Mouse (Mus musculus): ENCODE results near the gene Hamp.

Hamp gene

DNA sequence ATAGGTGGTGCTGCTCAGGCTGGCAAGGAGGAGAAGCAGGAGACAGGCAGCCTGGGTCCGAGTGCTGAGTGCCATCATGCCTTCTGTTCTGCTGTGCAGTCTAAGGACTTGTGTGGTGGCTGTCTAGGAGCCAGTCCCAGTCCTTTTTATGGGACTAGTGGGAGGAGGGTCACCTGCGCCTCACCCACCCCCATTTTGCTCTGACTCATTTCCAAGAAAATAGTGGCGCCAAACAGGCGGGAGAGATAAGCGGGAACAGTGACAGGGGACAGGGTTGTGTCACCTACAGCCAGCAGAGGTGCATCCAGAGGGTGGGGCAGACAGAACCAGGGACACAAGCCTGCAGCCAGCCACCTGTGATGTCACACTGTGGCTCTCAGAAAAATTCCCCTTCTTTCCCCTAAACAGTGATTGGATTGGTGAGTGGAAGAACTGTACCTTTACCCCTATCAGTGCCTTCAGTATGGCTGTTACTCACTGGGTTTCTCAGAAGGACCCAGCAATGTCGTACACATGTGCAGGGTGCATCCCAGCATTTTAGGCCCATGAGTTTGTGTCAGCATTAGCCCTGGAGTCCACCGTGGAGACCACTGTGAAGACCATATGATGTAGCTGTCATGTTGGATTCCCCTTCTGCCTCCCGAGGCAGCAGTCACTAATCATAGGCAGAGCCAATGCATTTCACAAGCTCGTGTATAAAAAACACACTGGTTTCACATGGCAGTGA lies at the start of gene Hamp:
Hamp (minus strand) TSS at position 124 of the 727 bp plus-strand sequence.
- no peak for DNase-seq (ENCODE audit: low spot score in 2 of 2)

- no peak for DNase-seq (ENCODE audit: low spot score in 2 of 2)
These were observed 48.3 kb upstream of the Hamp start for GRCm38 (mm10) chr7:30992148-30992547.

DNA sequence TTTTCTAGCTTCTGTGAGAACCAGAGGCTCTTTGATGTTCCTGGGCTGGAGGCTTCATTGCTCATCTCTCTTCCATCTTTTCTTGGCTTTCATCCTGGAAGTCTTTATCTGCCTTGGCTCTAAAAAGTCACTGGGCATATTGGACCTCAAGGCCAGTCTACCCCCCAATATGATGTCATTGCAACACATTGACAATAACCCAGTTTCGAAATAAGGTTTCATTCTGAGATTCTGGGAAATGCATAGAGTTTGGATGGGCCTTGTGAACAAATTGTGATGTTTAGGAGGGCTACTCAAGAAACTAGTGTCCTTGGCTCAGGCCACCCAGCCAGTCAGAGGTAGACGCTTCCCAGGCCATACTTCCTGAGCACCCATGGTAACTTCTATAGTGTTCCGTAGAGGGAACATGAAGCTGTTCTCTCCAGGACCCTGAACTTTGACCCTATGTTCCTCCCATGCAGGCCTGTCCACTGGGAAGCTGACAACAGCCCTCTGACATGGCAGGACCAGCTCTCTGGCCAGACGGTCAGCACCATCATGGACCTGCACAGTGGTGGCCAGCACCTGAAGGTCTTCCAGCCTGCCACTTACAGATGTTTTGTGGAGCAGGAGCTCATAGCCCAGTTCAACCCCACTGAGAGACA lies 44.8 kb upstream of the Hamp start:
- no peak for DNase-seq (ENCODE audit: low spot score in 2 of 2)

GRCm38 (mm10) chr7:30985357-30985756 lies 41.5 kb upstream of the Hamp start:
- no peak for DNase-seq (ENCODE audit: low spot score in 2 of 2)

GRCm38 (mm10) chr7:30981703-30982102 lies 37.9 kb upstream of the Hamp start:
- no peak for DNase-seq (ENCODE audit: low spot score in 2 of 2)

DNA sequence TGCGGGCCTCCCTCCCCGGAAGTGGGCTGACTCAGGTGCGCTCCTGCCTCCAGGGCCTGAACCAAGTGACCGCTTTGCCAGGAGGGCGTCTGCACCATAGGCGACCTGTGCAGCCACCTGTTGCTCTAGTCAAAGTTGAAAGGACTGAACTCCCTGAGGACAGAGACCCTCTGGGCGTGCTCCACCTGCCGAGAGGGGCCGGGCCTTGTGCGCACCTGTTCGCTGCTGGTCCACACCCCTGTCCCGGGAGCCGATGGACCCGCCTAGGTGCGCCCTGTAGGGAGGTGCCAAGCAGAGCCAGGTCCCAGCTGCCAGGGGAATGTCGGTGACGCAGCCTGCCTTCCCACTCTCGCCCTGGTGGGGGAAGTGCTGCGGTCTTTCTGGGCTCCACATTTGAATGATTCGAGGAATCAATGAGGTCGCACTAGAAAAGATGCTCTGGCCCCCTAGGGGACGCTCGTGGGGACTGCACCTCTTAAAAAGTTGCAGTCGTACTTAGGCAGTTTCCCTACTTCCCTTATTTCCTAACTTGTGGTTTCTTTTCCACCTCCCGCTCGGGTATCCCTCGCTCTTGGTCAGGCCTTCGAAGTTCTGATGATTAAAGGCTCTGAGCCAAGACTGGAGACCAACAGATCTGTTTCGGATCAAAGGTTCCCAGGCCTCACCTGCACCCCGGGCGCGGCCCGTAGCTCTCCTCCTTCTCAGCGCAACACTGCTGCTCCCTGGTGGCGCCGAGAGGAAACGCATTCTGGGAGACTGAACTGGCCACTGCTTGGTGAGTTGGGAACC lies 29.9 kb upstream of the Hamp start, which contains the start of gene Fam187b:
Fam187b (plus strand) TSS at position 290 of the 789 bp plus-strand sequence.
- peak; percentile 86 to 95 for DNase-seq (ENCODE audit: low spot score in 2 of 2)

- no peak for DNase-seq (ENCODE audit: low spot score in 2 of 2)
These were observed 29.3 kb upstream of the Hamp start, which contains the start of gene Lsr for GRCm38 (mm10) chr7:30973251-30973500. TSS of gene Lsr (minus strand) at chr7:30973464.

DNA sequence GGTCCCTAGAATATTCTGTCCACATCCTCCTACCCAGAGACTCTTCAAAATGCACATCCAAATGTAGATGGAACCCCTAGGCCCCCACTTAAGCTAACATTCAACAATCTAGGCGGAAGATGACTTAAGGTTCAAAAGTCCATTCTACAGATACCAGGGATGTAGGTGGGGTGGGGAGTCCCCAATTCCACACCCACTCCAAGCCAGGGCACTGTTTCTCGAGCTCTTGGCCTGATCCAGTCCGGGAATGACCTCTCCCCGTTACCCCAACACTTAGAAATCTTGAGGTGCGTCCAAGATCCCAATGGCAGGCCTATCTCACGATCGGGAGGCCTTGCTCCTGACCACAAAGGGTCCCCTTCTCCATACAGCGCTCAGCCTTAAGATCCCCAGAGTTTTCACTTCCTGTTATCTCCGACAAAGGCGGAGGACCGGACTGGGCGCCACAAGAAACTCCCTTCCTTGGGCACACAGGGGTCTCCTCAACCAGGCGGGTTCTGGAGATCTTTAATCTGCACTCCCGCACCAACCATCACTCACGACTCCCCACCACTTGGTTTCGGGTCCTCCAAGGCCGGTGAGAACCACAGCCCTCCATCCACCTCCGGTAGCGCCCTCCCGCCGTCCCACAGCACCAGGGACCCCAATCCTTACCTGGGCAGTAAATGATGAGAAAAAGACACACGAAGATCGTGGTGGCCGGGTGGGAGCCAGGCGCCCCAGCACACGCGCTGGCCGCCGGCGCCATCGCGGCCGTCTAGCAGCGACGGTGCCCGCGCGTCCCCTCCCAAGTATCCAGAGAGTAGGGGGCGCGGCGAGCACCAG lies 28.8 kb upstream of the Hamp start:
- no peak for DNase-seq (ENCODE audit: low spot score in 2 of 2)

- DNase-seq (ENCODE audit: low spot score in 2 of 2): no peak
These were observed 28.1 kb upstream of the Hamp start for GRCm38 (mm10) chr7:30971901-30972300.

DNA sequence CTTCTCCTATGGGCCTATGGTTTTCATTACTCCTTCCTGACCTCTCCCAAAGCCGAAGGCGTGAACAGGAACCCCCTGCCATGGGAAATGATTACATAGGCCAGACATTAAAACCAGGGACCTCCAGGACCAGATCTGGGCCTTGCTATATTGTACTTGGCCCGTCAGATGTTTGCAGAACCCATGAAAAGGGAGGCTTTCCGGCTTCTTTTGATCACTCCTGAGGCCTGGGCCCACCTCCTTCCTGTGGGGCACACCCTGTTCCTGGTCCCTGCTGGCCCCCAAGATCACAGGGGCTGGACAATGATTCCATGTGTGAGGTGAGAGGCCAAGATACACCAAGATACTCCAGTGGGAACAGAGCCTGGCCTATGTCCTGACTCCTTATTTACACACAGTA lies 25.3 kb upstream of the Hamp start:
- no peak for DNase-seq (ENCODE audit: low spot score in 2 of 2)

DNA sequence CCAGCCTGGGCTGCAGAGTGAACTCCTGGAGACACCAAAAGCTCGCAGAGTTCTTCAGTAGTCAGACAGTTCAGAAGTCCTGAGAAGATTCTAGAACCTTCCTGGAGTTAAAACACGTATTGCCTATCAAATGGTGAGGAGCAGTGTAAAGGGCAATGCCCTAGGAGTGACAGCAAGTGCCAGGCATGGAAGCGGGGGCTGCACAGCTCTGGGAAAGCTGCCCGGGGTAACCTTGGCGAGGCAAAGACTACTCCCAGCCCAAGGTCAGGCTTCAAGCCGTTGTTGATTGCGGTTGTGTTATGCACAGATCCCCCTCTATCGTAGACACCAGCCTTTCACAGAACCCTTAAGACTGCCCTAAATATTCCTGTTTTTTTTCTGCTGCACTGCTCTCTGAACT lies 24.8 kb upstream of the Hamp start:
- DNase-seq (ENCODE audit: low spot score in 2 of 2): no peak

- DNase-seq (ENCODE audit: low spot score in 2 of 2): no peak
These were observed 22.8 kb upstream of the Hamp start for GRCm38 (mm10) chr7:30966657-30967056.

- DNase-seq (ENCODE audit: low spot score in 2 of 2): no peak
These were observed 21.8 kb upstream of the Hamp start for GRCm38 (mm10) chr7:30965677-30966076.

DNA sequence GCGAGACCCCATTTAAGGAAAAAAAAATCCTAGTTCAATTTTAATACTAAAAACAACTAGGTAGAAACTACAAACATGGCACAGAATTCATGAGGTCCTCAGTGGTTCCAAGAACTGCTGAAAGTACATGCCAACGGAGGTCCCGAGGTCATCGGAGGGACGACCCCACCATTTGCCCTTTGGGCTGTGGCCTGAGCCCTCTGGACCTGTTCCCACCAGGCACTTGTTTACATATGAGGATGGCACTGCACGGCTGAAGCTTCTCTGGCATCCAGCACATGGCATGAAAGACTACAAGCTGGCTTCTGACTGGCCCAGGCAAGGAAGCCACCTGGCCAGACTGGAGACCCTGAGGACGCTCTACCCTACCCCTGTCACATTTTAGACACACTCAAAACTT lies 20.5 kb upstream of the Hamp start:
- DNase-seq (ENCODE audit: low spot score in 2 of 2): no peak

DNA sequence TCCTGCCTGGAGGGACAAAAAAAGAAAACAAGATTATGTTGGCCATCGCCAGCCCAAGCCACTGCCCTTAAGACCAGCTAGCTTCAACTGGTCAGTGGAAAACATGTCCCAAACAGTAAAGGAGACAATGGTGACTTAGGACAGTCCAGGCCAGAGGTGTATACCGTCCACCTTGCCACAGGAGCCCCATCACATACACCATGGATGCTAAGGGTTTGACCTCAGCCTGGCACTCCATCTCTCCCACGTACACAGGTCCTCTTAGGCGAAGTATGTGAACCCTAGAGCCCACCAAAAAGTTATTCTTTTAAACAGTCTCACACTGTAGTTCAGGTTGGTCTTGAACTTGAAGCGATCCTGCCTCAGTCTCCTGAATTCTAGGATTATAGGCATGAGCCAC lies 19.0 kb upstream of the Hamp start:
- DNase-seq (ENCODE audit: low spot score in 2 of 2): no peak

DNA sequence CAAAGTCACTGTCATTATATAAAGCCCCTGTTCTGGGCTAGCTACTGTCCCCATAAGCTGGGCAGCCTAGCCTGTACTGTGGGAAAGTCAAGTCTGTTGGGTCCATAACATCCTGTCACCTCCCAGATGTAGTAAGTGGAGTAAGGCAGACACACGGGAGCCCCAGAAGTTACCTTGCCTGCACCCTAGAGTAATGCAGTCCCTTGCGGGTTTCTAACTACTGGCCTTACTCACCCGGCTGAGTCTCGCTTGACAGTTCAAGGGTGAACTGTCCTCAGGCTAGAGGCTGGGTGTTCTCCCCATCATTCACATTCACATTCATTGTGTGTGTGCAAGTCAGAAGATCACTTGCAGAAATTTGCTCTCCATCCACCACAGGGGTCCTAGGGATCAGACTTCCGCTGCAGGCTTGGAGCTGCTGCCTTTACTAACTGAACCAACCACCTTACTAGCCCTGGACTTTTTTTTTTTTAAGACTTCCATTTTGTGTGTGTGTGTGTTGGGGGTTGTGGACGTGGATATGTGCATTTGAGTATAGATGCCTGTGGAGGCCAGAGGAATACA lies 16.0 kb upstream of the Hamp start:
- no peak for DNase-seq (ENCODE audit: low spot score in 2 of 2)

DNA sequence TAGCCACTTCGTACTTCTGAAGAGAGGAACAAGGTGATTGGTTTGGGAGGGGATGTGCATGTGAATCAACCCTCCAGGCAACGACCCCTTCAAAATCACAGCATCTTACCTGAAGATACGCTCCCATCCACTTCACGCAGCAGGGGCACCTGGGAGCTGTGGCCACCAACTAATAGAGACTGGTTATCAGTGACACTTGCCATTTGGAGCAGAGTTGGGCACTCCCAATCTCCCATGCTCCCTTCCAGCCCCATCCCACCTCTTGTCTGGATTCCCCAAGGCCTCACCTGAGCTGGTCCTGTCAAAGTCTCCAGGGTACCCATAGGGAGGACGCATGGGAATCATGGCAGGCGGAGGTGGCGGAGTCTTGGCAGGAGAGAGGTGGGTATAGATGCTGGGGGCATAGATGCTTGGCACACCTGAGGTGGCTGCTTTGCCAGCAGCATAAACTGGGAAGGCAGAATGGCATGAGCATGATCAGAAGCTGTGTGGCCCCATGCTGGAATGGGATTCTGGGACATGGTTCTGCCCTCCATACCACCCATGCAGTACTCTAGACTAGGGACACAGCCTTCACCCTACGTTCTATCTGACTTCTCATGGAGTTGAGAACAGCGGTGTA lies 15.1 kb upstream of the Hamp start:
- DNase-seq (ENCODE audit: low spot score in 2 of 2): no peak

GRCm38 (mm10) chr7:30958109-30958865 lies 14.5 kb upstream of the Hamp start:
- DNase-seq (ENCODE audit: low spot score in 2 of 2): no peak

GRCm38 (mm10) chr7:30957367-30957783 lies 13.5 kb upstream of the Hamp start:
- peak; percentile 91 to 97 for DNase-seq (ENCODE audit: low spot score in 2 of 2)

DNA sequence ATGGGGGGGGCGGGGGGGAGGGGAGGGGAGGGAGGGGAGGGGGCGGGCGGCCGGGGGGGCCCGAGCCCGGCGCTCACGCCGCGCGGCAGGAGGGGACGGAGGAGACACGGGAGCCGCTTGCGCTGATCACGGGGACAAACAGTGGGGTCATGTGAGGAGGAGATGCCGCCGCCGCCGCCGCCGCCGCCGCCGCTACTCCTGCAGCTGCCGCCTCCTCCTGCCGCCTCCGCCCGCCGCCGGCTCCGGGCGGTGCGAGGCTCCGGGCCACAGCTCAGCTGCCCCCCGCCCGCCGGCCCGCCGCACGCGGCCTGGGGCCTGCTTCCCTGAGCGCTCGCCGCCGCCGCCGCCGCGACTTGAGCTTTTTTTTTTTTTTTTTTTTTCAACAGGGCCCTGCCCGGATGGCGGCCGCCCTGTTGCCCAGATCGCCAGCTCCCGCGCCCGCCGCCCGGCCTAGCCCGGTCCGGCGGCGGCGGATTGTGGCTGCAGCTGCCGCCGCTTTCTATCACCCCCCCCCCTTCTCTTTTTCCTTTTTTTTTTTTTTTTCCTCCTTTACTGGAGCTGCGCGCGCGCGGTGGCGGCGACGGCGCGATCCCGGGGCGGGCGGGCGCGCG lies 13.0 kb upstream of the Hamp start, which contains the start of gene Usf2:
Usf2 (minus strand) TSS at position 48 of the 611 bp plus-strand sequence.
- peak; percentile 77 to 87 for DNase-seq (ENCODE audit: low spot score in 2 of 2)
